Mouse (Mus musculus) Patski (cell line): Measurements from ENCODE around the gene Zc3h7b. TPM values are rescaled to one million over a fixed set of nuclear protein-coding genes. Genes with fewer than 3 reads are reported as not detected.
A peak's percentile ranks its signal among the peaks of the same experiment; 100 is the strongest.
"Not testable (repeated sequence)": the region's sequence is repeated elsewhere in the genome, so short reads cannot be mapped to it uniquely, and the experiment has no call there.

Source experiments
- ATAC-seq: fragments of 100-300 bp; one replicate; pipeline ENCODE4 v1.8.0; 2021
- CTCF ChIA-PET: fragments of 350-600 bp; sonication (Branson Sonifier 250); formaldehyde crosslinking; loops from one replicate; lab custom pipeline; 2022; ENCODE audit warnings: inconsistent platforms; lab: Charles Lee
- POLR2A ChIA-PET: fragments of 350-600 bp; sonication (Branson Sonifier 250); formaldehyde crosslinking; loops from one replicate; lab custom pipeline; 2022; ENCODE audit warnings: antibody characterized with exemption, inconsistent platforms; lab: Charles Lee
- DNase-seq: peaks from one replicate; pipeline ENCODE4 v3.0.0-alpha.2; 2011; ENCODE audit warnings: low read depth, low spot score
- H3K27me3 ChIP-seq: fragments of 371-371 bp; one replicate; pipeline ENCODE4 v1.5.1; 2021
- CTCF ChIP-seq: fragments of 100-300 bp; IDR thresholded peaks from one replicate; pipeline ENCODE4 v1.5.1; 2021
- in situ Hi-C: fragments of 300-500 bp; cut with MboI; formaldehyde crosslinking; loops from 3 replicates; pipeline ENCODE4 v1.11.1; 2018; ENCODE audit warnings: low pct_unique_long_range_greater_than_20kb, mixed read lengths
- polyA plus RNA-seq: library from polyadenylated mRNA; unstranded; gene quantifications from one replicate; pipeline ENCODE4 v1.2.3, GENCODE M21; 2021

Gene Zc3h7b
- polyA plus RNA-seq = 90.0 TPM

GRCm38 (mm10) chr15:81744992-81745600 lies at the start of gene Zc3h7b, which contains the start of gene Rangap1:
Gene Zc3h7b (plus strand): TSS chr15:81745057.
Gene Rangap1 (minus strand): TSS chr15:81745530.
- ATAC-seq (peak; percentile 79), DNase-seq (no peak)
- POLR2A ChIA-PET = interaction anchor here (0.7 to 0.9 kb wide), 2 partner anchors 49 to 66 kb away, joined by 3 read pairs; no protein-coding TSS in a partner anchor
- H3K27me3 ChIP-seq = no peaks in the 10 kb centered on the region
- TF ChIP-seq CTCF = no peak
- CTCF ChIA-PET = interaction anchor here (0.6 kb wide), 1 partner anchor 71 kb away, joined by 3 read pairs; no protein-coding TSS in a partner anchor
- in situ Hi-C loops = no loop called here

DNA sequence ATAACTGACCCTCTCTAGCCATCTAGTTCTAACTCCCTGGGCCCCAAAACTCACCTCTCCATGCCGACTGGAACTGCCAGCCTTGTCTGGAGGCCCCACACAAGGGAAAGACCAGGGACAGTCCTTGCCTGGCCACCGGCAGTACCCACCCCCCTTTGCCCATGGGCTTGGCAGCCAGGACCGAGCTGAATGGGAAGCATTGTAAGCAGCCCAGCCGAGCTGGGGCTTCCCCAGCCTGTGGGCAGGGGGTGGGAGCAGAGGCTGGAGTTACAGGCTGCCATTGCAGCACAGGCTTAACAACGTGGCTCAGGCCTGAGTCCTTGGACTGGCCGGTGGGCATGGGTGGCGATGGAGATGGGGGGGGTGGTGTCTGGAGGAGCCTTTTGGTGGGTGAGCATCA lies 47.7 kb upstream of the Zc3h7b start, which contains the start of gene Chadl:
Gene Chadl (minus strand): TSS at position 113 of the 400 bp plus-strand sequence.
- in situ Hi-C loops = no loop called here
- no peak for DNase-seq
- ChIA-PET POLR2A (no interaction called here), CTCF (interaction anchor here (1.4 kb wide), 1 partner anchor 14 kb away, joined by 4 read pairs; no protein-coding TSS in a partner anchor)
- ATAC-seq = no peak
- TF ChIP-seq CTCF = no peak
- no peaks in the 10 kb centered on the region for H3K27me3 ChIP-seq

DNA sequence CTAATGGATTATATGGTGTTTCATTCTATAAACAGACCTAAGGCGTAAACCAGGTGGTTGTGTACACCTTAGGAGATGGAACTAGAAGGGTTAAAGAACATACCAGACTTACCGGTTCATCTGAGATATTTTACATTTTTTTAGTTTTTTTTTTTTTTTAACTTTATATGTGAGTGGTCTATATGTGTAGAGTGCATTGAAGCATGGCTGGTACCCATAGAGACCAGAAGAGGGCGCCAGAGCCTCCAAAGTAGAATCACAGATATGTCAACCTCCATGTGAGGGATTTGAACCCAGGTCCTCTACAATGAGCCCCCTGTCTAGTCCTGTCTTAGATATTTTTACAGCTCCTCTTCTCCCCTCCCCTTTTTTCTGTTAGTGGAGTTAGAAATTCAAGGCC lies 47.0 kb upstream of the Zc3h7b start:
- POLR2A ChIA-PET = no interaction called here
- no peak for ATAC-seq
- no peak for TF ChIP-seq CTCF

GRCm38 (mm10) chr15:81698532-81698931 lies 46.3 kb upstream of the Zc3h7b start:
- in situ Hi-C loops = no loop called here
- no peak for TF ChIP-seq CTCF
- no peaks in the 10 kb centered on the region for H3K27me3 ChIP-seq
- POLR2A ChIA-PET = no interaction called here
- CTCF ChIA-PET = interaction anchor here (0.8 to 1.7 kb wide), 4 partner anchors 12 to 132 kb away, joined by 3 to 7 read pairs (median 4); no protein-coding TSS in a partner anchor
- DNase-seq = no peak
- no peak for ATAC-seq

More for the DNA sequence above, 47.0 kb upstream of the Zc3h7b start:
- in situ Hi-C loops = no loop called here
- no peak for DNase-seq
- CTCF ChIA-PET = interaction anchor here (0.8 to 1.4 kb wide), 3 partner anchors 14 to 133 kb away, joined by 3 to 4 read pairs (median 3); no protein-coding TSS in a partner anchor
- H3K27me3 ChIP-seq = no peaks in the 10 kb centered on the region

GRCm38 (mm10) chr15:81700161-81700560 lies 44.7 kb upstream of the Zc3h7b start:
- no peaks in the 10 kb centered on the region for H3K27me3 ChIP-seq
- DNase-seq (no peak), ATAC-seq (no peak)
- POLR2A ChIA-PET = interaction anchor here (0.6 kb wide), 1 partner anchor 21 kb away, joined by 3 read pairs; no protein-coding TSS in a partner anchor
- in situ Hi-C loops = no loop called here
- CTCF ChIA-PET = interaction anchor here (1.7 kb wide), 1 partner anchor 10 kb away, joined by 7 read pairs; no protein-coding TSS in a partner anchor
- TF ChIP-seq CTCF = no peak

DNA sequence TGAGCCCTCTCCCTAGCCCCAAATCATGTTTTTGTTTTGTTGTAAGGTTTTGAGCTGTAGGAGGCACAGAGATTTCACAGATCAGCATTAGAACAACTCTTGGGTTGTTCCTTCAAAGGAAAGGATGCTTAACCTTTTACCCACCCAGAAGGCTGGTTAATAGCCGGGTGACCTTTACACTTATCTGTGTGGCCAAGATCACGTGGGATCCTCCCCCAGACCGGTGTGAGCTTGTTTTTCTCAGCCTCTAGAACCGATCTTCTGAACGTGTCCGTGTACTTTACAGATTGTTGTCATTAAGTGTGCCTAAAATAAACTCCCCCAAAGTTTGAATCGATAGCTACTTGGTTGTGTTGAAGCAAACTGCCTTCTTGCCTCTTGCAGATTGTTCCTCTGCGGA lies 44.3 kb upstream of the Zc3h7b start:
- ChIA-PET CTCF (no interaction called here), POLR2A (interaction anchor here (0.6 kb wide), 1 partner anchor 21 kb away, joined by 3 read pairs; no protein-coding TSS in a partner anchor)
- no peak for TF ChIP-seq CTCF
- DNase-seq (no peak), ATAC-seq (no peak)
- no peaks in the 10 kb centered on the region for H3K27me3 ChIP-seq
- in situ Hi-C loops = no loop called here

GRCm38 (mm10) chr15:81701350-81701749 lies 43.5 kb upstream of the Zc3h7b start:
- DNase-seq, POLR2A ChIA-PET, in situ Hi-C loops, ATAC-seq, H3K27me3 ChIP-seq: not testable (repeated sequence)
- CTCF ChIA-PET = interaction anchor here (0.8 to 1.7 kb wide), 2 partner anchors 10 to 16 kb away, joined by 3 to 5 read pairs; no protein-coding TSS in a partner anchor

DNA sequence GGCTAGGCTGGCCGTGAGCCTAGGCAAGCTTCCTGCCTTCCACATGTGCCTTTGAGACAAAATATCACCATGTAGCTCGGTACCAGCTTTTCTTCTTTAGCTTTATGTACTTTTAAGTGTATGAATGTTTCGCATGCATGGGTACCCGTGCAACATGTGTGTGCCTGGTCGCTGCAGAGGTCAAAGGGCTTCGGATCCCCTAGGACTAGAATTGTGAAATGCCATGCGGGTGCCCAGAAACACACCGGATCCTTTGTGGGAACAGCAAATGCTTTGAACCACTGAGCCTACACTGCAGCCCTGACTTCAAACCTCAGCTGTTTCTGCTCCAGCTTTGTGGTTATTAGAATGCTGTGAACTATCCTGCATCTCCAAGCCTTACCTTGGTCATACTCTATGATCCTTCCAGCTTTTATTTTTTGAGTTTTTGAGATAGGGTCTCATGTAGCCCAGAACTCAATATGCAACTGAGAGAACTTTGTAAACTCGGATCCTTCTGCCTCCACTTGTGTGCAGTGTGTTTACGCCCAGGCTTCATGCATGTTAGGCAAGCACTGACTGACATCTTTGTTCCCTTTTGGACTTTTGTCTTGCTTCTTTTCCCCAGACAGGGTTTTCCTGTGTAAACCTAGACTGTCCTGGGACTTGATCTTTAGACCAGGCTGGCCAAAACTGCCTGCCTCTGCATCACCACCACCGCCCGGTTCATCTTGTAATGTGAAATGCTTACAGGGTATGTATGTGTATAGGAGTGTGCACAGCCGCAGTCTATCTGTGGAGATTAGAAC lies 42.4 kb upstream of the Zc3h7b start:
- ATAC-seq (no peak), DNase-seq (no peak)
- H3K27me3 ChIP-seq = no peaks in the 10 kb centered on the region
- no peak for TF ChIP-seq CTCF
- POLR2A ChIA-PET = no interaction called here
- in situ Hi-C loops = no loop called here
- CTCF ChIA-PET = interaction anchor here (0.8 to 1.7 kb wide), 3 partner anchors 8 to 15 kb away, joined by 3 to 5 read pairs (median 4); no protein-coding TSS in a partner anchor

DNA sequence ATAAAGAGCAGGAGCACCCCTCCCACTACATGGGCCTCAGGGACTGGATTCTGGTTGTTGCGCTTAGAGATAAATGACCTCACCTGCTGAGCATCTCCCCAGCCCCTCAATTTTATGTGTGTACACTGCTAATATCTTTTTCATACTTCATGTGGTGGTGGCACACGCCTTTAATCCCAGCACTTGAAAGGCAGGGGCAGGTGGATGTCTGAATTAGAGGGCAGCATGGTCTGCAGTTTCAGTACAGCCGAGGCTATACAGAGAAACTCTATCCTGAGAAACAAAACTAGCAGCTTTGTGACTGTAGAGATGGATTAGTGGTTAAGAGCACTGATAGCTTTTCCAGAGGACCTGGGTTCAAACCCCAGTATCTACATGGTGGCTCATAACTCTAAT lies 41.8 kb upstream of the Zc3h7b start:
- no peak for TF ChIP-seq CTCF
- DNase-seq (no peak), ATAC-seq (no peak)
- H3K27me3 ChIP-seq = no peaks in the 10 kb centered on the region
- in situ Hi-C loops = no loop called here
- POLR2A ChIA-PET = no interaction called here
- CTCF ChIA-PET = interaction anchor here (1.6 kb wide), 1 partner anchor 9 kb away, joined by 4 read pairs; no protein-coding TSS in a partner anchor

GRCm38 (mm10) chr15:81708991-81709390 lies 35.9 kb upstream of the Zc3h7b start:
- no peaks in the 10 kb centered on the region for H3K27me3 ChIP-seq
- ATAC-seq (no peak), DNase-seq (no peak)
- POLR2A ChIA-PET = interaction anchor here (1.5 kb wide), 1 partner anchor 12 kb away, joined by 6 read pairs; no protein-coding TSS in a partner anchor
- CTCF ChIA-PET = interaction anchor here (1.0 to 1.5 kb wide), 3 partner anchors 11 to 19 kb away, joined by 3 to 5 read pairs (median 4); no protein-coding TSS in a partner anchor
- TF ChIP-seq CTCF = no peak
- in situ Hi-C loops = no loop called here
